Comparison of ENCODE assay signal across 18 mouse cellular contexts in the genomic region with DNA sequence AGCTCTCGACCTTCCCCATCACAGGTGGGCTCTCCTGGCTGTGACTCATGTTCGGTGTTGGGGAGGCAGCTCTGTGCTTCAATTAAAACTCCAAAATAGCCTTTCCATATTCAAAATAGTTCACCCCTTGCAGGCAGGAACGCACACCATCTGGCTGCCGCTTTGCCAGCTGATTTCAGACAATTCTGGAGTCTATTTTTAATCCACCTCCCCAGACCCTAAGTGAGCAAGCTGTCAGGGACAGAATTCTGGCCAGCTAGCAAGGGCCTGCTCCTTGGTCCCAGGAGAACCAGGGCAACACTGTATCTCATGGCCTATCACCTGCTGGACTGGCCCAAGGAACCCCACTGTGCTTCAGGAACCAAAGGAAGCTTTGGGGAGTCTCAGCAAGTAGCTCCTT.
A peak's percentile ranks its signal among the peaks of the same experiment; 100 is the strongest.
DNase-seq lines count a peak whose midpoint lies in the region; ATAC-seq and TF ChIP-seq lines count a peak whose summit lies in the region.
"Had no signal": no experiment of that assay in that cellular context is flagged by ENCODE, and none has a peak within 500 bp of the region (broad histone marks: within the 10 kb centered on the region; RNA-seq: fewer than 3 reads in every experiment).

No protein-coding gene starts in this region.

- ATAC-seq in frontal cortex, adult (ENCODE audit: low TSS enrichment), result no peak
- no peak for ATAC-seq in hindbrain, embryonic 12.5 days (ENCODE audit: low FRiP score)
- ATAC-seq: hindbrain, embryonic 16.5 days; liver, embryonic 12.5 days; lung, postnatal 0 days had no signal

- intact Hi-C loops in left cerebral cortex, adult 2 months (cut with DNase I), result loop anchor here (2.0 kb wide), 1 partner anchor 17 kb away; no protein-coding TSS in a partner anchor

- H3K27me3 ChIP-seq in hindbrain, embryonic 12.5 days, result no peaks in the 10 kb centered on the region
- no peaks in the 10 kb centered on the region for H3K27me3 ChIP-seq in forebrain, embryonic 10.5 days (ENCODE audit: poor library complexity, severe bottlenecking)
- H3K27me3 ChIP-seq: kidney, embryonic 15.5 days had no signal

- no peak for TF ChIP-seq CTCF in left cerebral cortex, adult 2 months (IDR thresholded peaks at IDR 0.05)

- no peaks in the 10 kb centered on the region for H3K36me3 ChIP-seq in hindbrain, embryonic 12.5 days
- H3K36me3 ChIP-seq in forebrain, embryonic 10.5 days (replicated peaks), result no peaks in the 10 kb centered on the region
- H3K36me3 ChIP-seq: heart, embryonic 10.5 days; kidney, embryonic 15.5 days; liver, embryonic 12.5 days had no signal

- H3K4me1 ChIP-seq in hindbrain, embryonic 12.5 days, result no peaks in the 10 kb centered on the region
- H3K4me1 ChIP-seq in forebrain, embryonic 10.5 days, result peaks cover 17% of the 10 kb centered on the region
- H3K4me1 ChIP-seq: kidney, embryonic 15.5 days; liver, embryonic 12.5 days had no signal

- H3K4me3 ChIP-seq in left cerebral cortex, adult 2 months, result no peak overlapping the region
- no peak overlapping the region for H3K4me3 ChIP-seq in hindbrain, embryonic 12.5 days
- no peak overlapping the region for H3K4me3 ChIP-seq in forebrain, embryonic 10.5 days
- H3K4me3 ChIP-seq: gastrocnemius, adult 2 months; heart, embryonic 10.5 days; kidney, embryonic 15.5 days; liver, embryonic 12.5 days; myocyte had no signal

- no peak overlapping the region for H3K9ac ChIP-seq in hindbrain, embryonic 12.5 days
- H3K9ac ChIP-seq: kidney, embryonic 15.5 days; liver, embryonic 12.5 days had no signal

- 65% methylated on average over 4 of the region's 4 CpGs for WGBS in hindbrain, embryonic 12.5 days
- WGBS in forebrain, embryonic 10.5 days, result 80% methylated on average over 4 of the region's 4 CpGs

- H3K9me3 ChIP-seq in hindbrain, embryonic 12.5 days (replicated peaks), result no peaks in the 10 kb centered on the region
- H3K9me3 ChIP-seq in forebrain, embryonic 10.5 days, result no peaks in the 10 kb centered on the region
- H3K9me3 ChIP-seq: heart, embryonic 10.5 days; kidney, embryonic 15.5 days; liver, embryonic 12.5 days had no signal

- H3K4me2 ChIP-seq in hindbrain, embryonic 12.5 days (replicated peaks), result no peak overlapping the region
- H3K4me2 ChIP-seq: kidney, embryonic 15.5 days; liver, embryonic 12.5 days had no signal

- peak; percentile 60 to 69 for DNase-seq in frontal cortex, adult 2 months (ENCODE audit: extremely low spot score in 1 of 2, low spot score in 1 of 2)
- DNase-seq in left cerebral cortex, adult 2 months (ENCODE audit: extremely low spot score in 1 of 2, low spot score in 2 of 2), result peak in 1 of 2 experiments; percentile 59
- no peak for DNase-seq in left cerebral cortex, adult 11 months (ENCODE audit: low spot score)
- DNase-seq in cerebellum, adult 9-11 months, result peak; percentile 86
- peak; percentile 56 for DNase-seq in right cerebral cortex, postnatal 25 days
- no peak for DNase-seq in forebrain, embryonic 10.5 days (ENCODE audit: extremely low spot score, low spot score)
- DNase-seq: adrenal gland, postnatal 36 days; B cell, adult 2 months; gastrocnemius, adult 2 months; thymus, adult 2 months had no signal

- H3K27ac ChIP-seq in left cerebral cortex, adult 2 months, result peak overlapping the region; percentile 80; the same call in 1 of the 2 replicates
- H3K27ac ChIP-seq in hindbrain, embryonic 12.5 days, result no peak overlapping the region
- H3K27ac ChIP-seq in forebrain, embryonic 10.5 days, result no peak overlapping the region
- H3K27ac ChIP-seq: gastrocnemius, adult 2 months; heart, embryonic 10.5 days; kidney, embryonic 15.5 days; liver, embryonic 12.5 days had no signal

Comparison
In these comparisons a context has a peak if more than half of its experiments do, and no peak if none do; other contexts are left out.
1. DNase-seq: peak in frontal cortex, adult 2 months (2 of 2), cerebellum, adult 9-11 months (single experiment) and right cerebral cortex, postnatal 25 days (single experiment); none in left cerebral cortex, adult 11 months (single experiment) and forebrain, embryonic 10.5 days (single experiment).